ENCODE assay signal across 20 mouse cellular contexts in genomic region chr4:63483741-63484140, GRCm38 (mm10).
"Had no signal": no experiment of that assay in that cellular context is flagged by ENCODE, and none has a peak within 500 bp of the region (broad histone marks: within the 10 kb centered on the region; RNA-seq: fewer than 3 reads in every experiment).

No protein-coding gene starts in this region.

- H3K9me3 ChIP-seq: liver, embryonic 13.5 days; liver, embryonic 15.5 days; lung, embryonic 15.5 days; megakaryocyte, embryonic 14.5 days; midbrain, embryonic 13.5 days; midbrain, embryonic 15.5 days; neural tube, embryonic 13.5 days; stomach, embryonic 15.5 days had no signal

- H3K9ac ChIP-seq: liver, embryonic 13.5 days; liver, embryonic 15.5 days; liver, postnatal 0 days; lung, embryonic 15.5 days; midbrain, embryonic 13.5 days; midbrain, embryonic 15.5 days; neural tube, embryonic 13.5 days; stomach, embryonic 15.5 days had no signal

- H3K4me2 ChIP-seq: liver, embryonic 13.5 days; liver, embryonic 15.5 days; lung, embryonic 15.5 days; midbrain, embryonic 11.5 days; midbrain, embryonic 13.5 days; midbrain, embryonic 15.5 days; neural tube, embryonic 13.5 days; stomach, embryonic 15.5 days had no signal

- H3K27me3 ChIP-seq: liver, embryonic 13.5 days; liver, embryonic 15.5 days; lung, embryonic 15.5 days; midbrain, embryonic 13.5 days; midbrain, embryonic 15.5 days; neural tube, embryonic 13.5 days; stomach, embryonic 15.5 days had no signal

- DNase-seq: liver, embryonic 13.5 days; liver, postnatal 0 days; lung, adult 2 months; lung, postnatal 14 days; lung, postnatal 36 days; right cerebral cortex, postnatal 14 days; thymus, adult 2 months; thymus, postnatal 25 days; thymus, postnatal 4 days had no signal

- H3K36me3 ChIP-seq: liver, embryonic 13.5 days; liver, embryonic 15.5 days; lung, embryonic 15.5 days; midbrain, embryonic 13.5 days; midbrain, embryonic 15.5 days; neural tube, embryonic 13.5 days; stomach, embryonic 15.5 days had no signal

- H3K27ac ChIP-seq: liver, embryonic 13.5 days; liver, embryonic 15.5 days; lung, embryonic 15.5 days; macrophage; midbrain, embryonic 13.5 days; midbrain, embryonic 15.5 days; neural tube, embryonic 13.5 days; stomach, embryonic 15.5 days; stomach, postnatal 0 days had no signal

- ATAC-seq: liver, postnatal 0 days; lung, postnatal 0 days; midbrain, embryonic 13.5 days; midbrain, embryonic 15.5 days had no signal

- H3K4me3 ChIP-seq: liver, embryonic 13.5 days; liver, embryonic 15.5 days; lung, embryonic 15.5 days; megakaryocyte, embryonic 14.5 days; midbrain, embryonic 13.5 days; midbrain, embryonic 15.5 days; neural tube, embryonic 13.5 days; stomach, embryonic 15.5 days had no signal
